Mouse (Mus musculus): ENCODE results near the gene Tssc4. TPM values are rescaled to one million over a fixed set of nuclear protein-coding genes. Genes with fewer than 3 reads are reported as not detected.

The Tssc4 gene
- polyA plus RNA-seq, 1 experiment from 2014 or later, result 33.7 TPM

- peak overlapping the region; percentile 90 for H3K4me2 ChIP-seq (ENCODE audit: low read depth, low read length)
- peaks cover 60% of the 10 kb centered on the region for H3K4me1 ChIP-seq (ENCODE audit: control insufficient read depth, low read depth, low read length)
- ATAC-seq (ENCODE audit: low read depth), result peak; percentile 51
- H3K27me3 ChIP-seq (ENCODE audit: control insufficient read depth, insufficient read depth, low read depth, low read length), result no peaks in the 10 kb centered on the region
- under 1% methylated on average over 46 of the region's 46 CpGs for WGBS (ENCODE audit: insufficient replicate concordance)
- no peaks in the 10 kb centered on the region for H3K36me3 ChIP-seq (ENCODE audit: control insufficient read depth, insufficient read depth)
- H3K9ac ChIP-seq (ENCODE audit: low read depth, low read length), result peak overlapping the region; percentile 82
- peak overlapping the region; percentile 75 for H3K4me3 ChIP-seq (ENCODE audit: low read depth, low read length)
- H3K9me3 ChIP-seq (replicated peaks; ENCODE audit: control insufficient read depth, low read length), result no peaks in the 10 kb centered on the region
- peak overlapping the region; percentile 83 for H3K27ac ChIP-seq (ENCODE audit: low read length)
These were observed 15.8 kb upstream of the Tssc4 start for GRCm38 (mm10) chr7:143053008-143053899.

- no peak for ATAC-seq (ENCODE audit: low read depth)
- Histone ChIP-seq H3K9me3 (replicated peaks; ENCODE audit: control insufficient read depth, low read length) (no peaks in the 10 kb centered on the region), H3K4me3 (ENCODE audit: low read depth, low read length) (peak overlapping the region; percentile 75), H3K4me2 (ENCODE audit: low read depth, low read length) (peak overlapping the region; percentile 90), H3K27me3 (ENCODE audit: control insufficient read depth, insufficient read depth, low read depth, low read length) (no peaks in the 10 kb centered on the region), H3K36me3 (ENCODE audit: control insufficient read depth, insufficient read depth) (no peaks in the 10 kb centered on the region), H3K4me1 (ENCODE audit: control insufficient read depth, low read depth, low read length) (peaks cover 69% of the 10 kb centered on the region), H3K9ac (ENCODE audit: low read depth, low read length) (peak overlapping the region; percentile 82), H3K27ac (ENCODE audit: low read length) (0 out of 2 replicates have a peak overlapping the region, but pooled peaks have one; percentile 83)
- 20% methylated on average over 11 of the region's 11 CpGs for WGBS (ENCODE audit: insufficient replicate concordance)
These were observed 15.0 kb upstream of the Tssc4 start for GRCm38 (mm10) chr7:143053961-143054611.

GRCm38 (mm10) chr7:143054612-143054965 lies 14.5 kb upstream of the Tssc4 start:
- Histone ChIP-seq H3K27me3 (ENCODE audit: control insufficient read depth, insufficient read depth, low read depth, low read length) (no peaks in the 10 kb centered on the region), H3K4me1 (ENCODE audit: control insufficient read depth, low read depth, low read length) (peaks cover 74% of the 10 kb centered on the region), H3K4me3 (ENCODE audit: low read depth, low read length) (peak overlapping the region; percentile 75), H3K9me3 (replicated peaks; ENCODE audit: control insufficient read depth, low read length) (no peaks in the 10 kb centered on the region), H3K27ac (ENCODE audit: low read length) (no peak overlapping the region), H3K4me2 (ENCODE audit: low read depth, low read length) (peak overlapping the region; percentile 90), H3K9ac (ENCODE audit: low read depth, low read length) (peak overlapping the region; percentile 82), H3K36me3 (ENCODE audit: control insufficient read depth, insufficient read depth) (no peaks in the 10 kb centered on the region)
- no peak for ATAC-seq (ENCODE audit: low read depth)
- WGBS (ENCODE audit: insufficient replicate concordance), result 26% methylated on average over 3 of the region's 3 CpGs

GRCm38 (mm10) chr7:143055001-143055400 lies 14.0 kb upstream of the Tssc4 start:
- Histone ChIP-seq H3K4me3 (ENCODE audit: low read depth, low read length) (no peak overlapping the region; the same call in 1 of the 2 replicates), H3K27me3 (ENCODE audit: control insufficient read depth, insufficient read depth, low read depth, low read length) (no peaks in the 10 kb centered on the region)
- WGBS (ENCODE audit: insufficient replicate concordance), result 41% methylated on average over 3 of the region's 3 CpGs

GRCm38 (mm10) chr7:143055499-143056186 lies 13.4 kb upstream of the Tssc4 start:
- Histone ChIP-seq H3K27me3 (ENCODE audit: control insufficient read depth, insufficient read depth, low read depth, low read length) (no peaks in the 10 kb centered on the region), H3K4me2 (ENCODE audit: low read depth, low read length) (peak overlapping the region; percentile 90; the same call in 1 of the 2 replicates), H3K36me3 (ENCODE audit: control insufficient read depth, insufficient read depth) (no peaks in the 10 kb centered on the region), H3K4me1 (ENCODE audit: control insufficient read depth, low read depth, low read length) (peaks cover 78% of the 10 kb centered on the region), H3K9ac (ENCODE audit: low read depth, low read length) (no peak overlapping the region), H3K27ac (ENCODE audit: low read length) (no peak overlapping the region), H3K4me3 (ENCODE audit: low read depth, low read length) (no peak overlapping the region), H3K9me3 (replicated peaks; ENCODE audit: control insufficient read depth, low read length) (no peaks in the 10 kb centered on the region)
- ATAC-seq (ENCODE audit: low read depth), result no peak
- 31% methylated on average over 11 of the region's 11 CpGs for WGBS (ENCODE audit: insufficient replicate concordance)

More at GRCm38 (mm10) chr7:143055001-143055400, 14.0 kb upstream of the Tssc4 start:
- ATAC-seq (ENCODE audit: low read depth), result no peak
- no peak overlapping the region for H3K27ac ChIP-seq (ENCODE audit: low read length)
- H3K36me3 ChIP-seq (ENCODE audit: control insufficient read depth, insufficient read depth), result no peaks in the 10 kb centered on the region
- H3K9me3 ChIP-seq (replicated peaks; ENCODE audit: control insufficient read depth, low read length), result no peaks in the 10 kb centered on the region
- peaks cover 74% of the 10 kb centered on the region for H3K4me1 ChIP-seq (ENCODE audit: control insufficient read depth, low read depth, low read length)
- peak overlapping the region; percentile 90 for H3K4me2 ChIP-seq (ENCODE audit: low read depth, low read length)
- peak overlapping the region; percentile 82 for H3K9ac ChIP-seq (ENCODE audit: low read depth, low read length)

GRCm38 (mm10) chr7:143057023-143057422 lies 12.0 kb upstream of the Tssc4 start:
- Histone ChIP-seq H3K27ac (ENCODE audit: low read length) (peak overlapping the region; percentile 16; the same call in 1 of the 2 replicates), H3K9me3 (replicated peaks; ENCODE audit: control insufficient read depth, low read length) (no peaks in the 10 kb centered on the region), H3K9ac (ENCODE audit: low read depth, low read length) (no peak overlapping the region), H3K27me3 (ENCODE audit: control insufficient read depth, insufficient read depth, low read depth, low read length) (no peaks in the 10 kb centered on the region), H3K4me1 (ENCODE audit: control insufficient read depth, low read depth, low read length) (peaks cover 74% of the 10 kb centered on the region), H3K4me3 (ENCODE audit: low read depth, low read length) (no peak overlapping the region), H3K4me2 (ENCODE audit: low read depth, low read length) (peak overlapping the region; percentile 43; the same call in 1 of the 2 replicates), H3K36me3 (ENCODE audit: control insufficient read depth, insufficient read depth) (no peaks in the 10 kb centered on the region; the same call in 1 of the 2 replicates)
- 26% methylated on average over 5 of the region's 5 CpGs for WGBS (ENCODE audit: insufficient replicate concordance)
- ATAC-seq (ENCODE audit: low read depth), result no peak

- peak; percentile 49 for ATAC-seq (ENCODE audit: low read depth)
- H3K9me3 ChIP-seq (replicated peaks; ENCODE audit: control insufficient read depth, low read length), result no peaks in the 10 kb centered on the region
- peaks cover under 1% of the 10 kb centered on the region; the same call in 1 of the 2 replicates for H3K36me3 ChIP-seq (ENCODE audit: control insufficient read depth, insufficient read depth)
- 0 out of 2 replicates have a peak overlapping the region, but pooled peaks have one; percentile 27 for H3K9ac ChIP-seq (ENCODE audit: low read depth, low read length)
- H3K27me3 ChIP-seq (ENCODE audit: control insufficient read depth, insufficient read depth, low read depth, low read length), result no peaks in the 10 kb centered on the region
- H3K27ac ChIP-seq (ENCODE audit: low read length), result peak overlapping the region; percentile 77
- peak overlapping the region; percentile 43 for H3K4me2 ChIP-seq (ENCODE audit: low read depth, low read length)
- 7% methylated on average over 9 of the region's 9 CpGs for WGBS (ENCODE audit: insufficient replicate concordance)
- H3K4me3 ChIP-seq (ENCODE audit: low read depth, low read length), result no peak overlapping the region
- peaks cover 71% of the 10 kb centered on the region for H3K4me1 ChIP-seq (ENCODE audit: control insufficient read depth, low read depth, low read length)
These were observed 11.3 kb upstream of the Tssc4 start for GRCm38 (mm10) chr7:143057667-143058220.

GRCm38 (mm10) chr7:143058221-143058697 lies 10.8 kb upstream of the Tssc4 start:
- peak; percentile 25; the same call in 1 of the 2 replicates for ATAC-seq (ENCODE audit: low read depth)
- H3K4me1 ChIP-seq (ENCODE audit: control insufficient read depth, low read depth, low read length), result peaks cover 70% of the 10 kb centered on the region
- H3K9ac ChIP-seq (ENCODE audit: low read depth, low read length), result no peak overlapping the region

More at GRCm38 (mm10) chr7:143058221-143058697, 10.8 kb upstream of the Tssc4 start:
- Histone ChIP-seq H3K27ac (ENCODE audit: low read length) (peak overlapping the region; percentile 77), H3K4me3 (ENCODE audit: low read depth, low read length) (no peak overlapping the region), H3K27me3 (ENCODE audit: control insufficient read depth, insufficient read depth, low read depth, low read length) (no peaks in the 10 kb centered on the region), H3K36me3 (ENCODE audit: control insufficient read depth, insufficient read depth) (peaks cover 6% of the 10 kb centered on the region), H3K4me2 (ENCODE audit: low read depth, low read length) (peak overlapping the region; percentile 43), H3K9me3 (replicated peaks; ENCODE audit: control insufficient read depth, low read length) (no peaks in the 10 kb centered on the region)
- WGBS (ENCODE audit: insufficient replicate concordance), result 20% methylated on average over 5 of the region's 5 CpGs

Measured in liver, embryonic 16.5 days (tissue).